Mouse (Mus musculus): ENCODE data around the gene Olfr1410. TPM values are rescaled to one million over a fixed set of nuclear protein-coding genes. Genes with fewer than 3 reads are reported as not detected.

Gene Olfr1410
- polyA plus RNA-seq, 1 experiment from 2014 or later: not detected

GRCm38 (mm10) chr1:92617488-92617887 lies 11.9 kb downstream of the Olfr1410 start, which contains the start of gene Olfr12:
Gene Olfr12, plus strand, starts transcription at chr1:92617788.
- ATAC-seq: no peak
- WGBS: 57% methylated on average over 2 of the region's 2 CpGs
- Histone ChIP-seq H3K4me2 (ENCODE audit: low read depth, low read length) (no peak within 1 kb of the TSS), H3K27ac (ENCODE audit: low read length) (no peak within 1 kb of the TSS), H3K4me3 (ENCODE audit: low read length) (no peak within 1 kb of the TSS), H3K9ac (ENCODE audit: low read depth, low read length) (no peak within 1 kb of the TSS), H3K4me1 (ENCODE audit: control insufficient read depth, insufficient read depth, low read length) (no peaks in the 10 kb centered on the region), H3K9me3 (ENCODE audit: control insufficient read depth, low read length) (no peaks in the 10 kb centered on the region), H3K36me3 (ENCODE audit: control insufficient read depth, insufficient read depth, low read length) (no peaks in the 10 kb centered on the region), H3K27me3 (replicated peaks; ENCODE audit: control insufficient read depth, insufficient read depth, low read length) (no peaks in the 10 kb centered on the region)

- WGBS: 53% methylated on average over 4 of the region's 4 CpGs
- H3K9ac ChIP-seq (ENCODE audit: low read depth, low read length): no peak overlapping the region
- no peaks in the 10 kb centered on the region for H3K4me1 ChIP-seq (ENCODE audit: control insufficient read depth, insufficient read depth, low read length)
- no peaks in the 10 kb centered on the region for H3K9me3 ChIP-seq (ENCODE audit: control insufficient read depth, low read length)
- H3K4me2 ChIP-seq (ENCODE audit: low read depth, low read length): no peak overlapping the region
- H3K4me3 ChIP-seq (ENCODE audit: low read length): no peak overlapping the region
- no peak for ATAC-seq
- H3K27ac ChIP-seq (ENCODE audit: low read length): no peak overlapping the region
- H3K36me3 ChIP-seq (ENCODE audit: control insufficient read depth, insufficient read depth, low read length): no peaks in the 10 kb centered on the region
- H3K27me3 ChIP-seq (replicated peaks; ENCODE audit: control insufficient read depth, insufficient read depth, low read length): no peaks in the 10 kb centered on the region
Measured at GRCm38 (mm10) chr1:92618360-92618759, 12.8 kb downstream of the Olfr1410 start.

- Histone ChIP-seq H3K27ac (ENCODE audit: low read length) (no peak overlapping the region), H3K27me3 (replicated peaks; ENCODE audit: control insufficient read depth, insufficient read depth, low read length) (no peaks in the 10 kb centered on the region; the same call in 1 of the 2 replicates), H3K4me1 (ENCODE audit: control insufficient read depth, insufficient read depth, low read length) (no peaks in the 10 kb centered on the region), H3K36me3 (ENCODE audit: control insufficient read depth, insufficient read depth, low read length) (no peaks in the 10 kb centered on the region), H3K9me3 (ENCODE audit: control insufficient read depth, low read length) (no peaks in the 10 kb centered on the region), H3K4me2 (ENCODE audit: low read depth, low read length) (no peak overlapping the region), H3K4me3 (ENCODE audit: low read length) (no peak overlapping the region), H3K9ac (ENCODE audit: low read depth, low read length) (no peak overlapping the region)
- WGBS: 69% methylated on average over 4 of the region's 4 CpGs
- ATAC-seq: no peak
Measured at GRCm38 (mm10) chr1:92628227-92628626, 22.6 kb downstream of the Olfr1410 start.

GRCm38 (mm10) chr1:92632196-92632595 lies 26.6 kb downstream of the Olfr1410 start:
- H3K4me3 ChIP-seq (ENCODE audit: low read length): no peak overlapping the region
- no peaks in the 10 kb centered on the region for H3K27me3 ChIP-seq (replicated peaks; ENCODE audit: control insufficient read depth, insufficient read depth, low read length)
- H3K9me3 ChIP-seq (ENCODE audit: control insufficient read depth, low read length): no peaks in the 10 kb centered on the region
- H3K4me2 ChIP-seq (ENCODE audit: low read depth, low read length): no peak overlapping the region
- peaks cover 5% of the 10 kb centered on the region; the same call in 1 of the 2 replicates for H3K36me3 ChIP-seq (ENCODE audit: control insufficient read depth, insufficient read depth, low read length)
- ATAC-seq: no peak
- no peak overlapping the region for H3K9ac ChIP-seq (ENCODE audit: low read depth, low read length)
- H3K27ac ChIP-seq (ENCODE audit: low read length): no peak overlapping the region
- H3K4me1 ChIP-seq (ENCODE audit: control insufficient read depth, insufficient read depth, low read length): no peaks in the 10 kb centered on the region
- WGBS: 84% methylated on average over 5 of the region's 5 CpGs

- no peaks in the 10 kb centered on the region for H3K27me3 ChIP-seq (replicated peaks; ENCODE audit: control insufficient read depth, insufficient read depth, low read length)
- no peaks in the 10 kb centered on the region for H3K9me3 ChIP-seq (ENCODE audit: control insufficient read depth, low read length)
- no peak overlapping the region for H3K4me2 ChIP-seq (ENCODE audit: low read depth, low read length)
- H3K4me3 ChIP-seq (ENCODE audit: low read length): no peak overlapping the region
- H3K36me3 ChIP-seq (ENCODE audit: control insufficient read depth, insufficient read depth, low read length): peaks cover 5% of the 10 kb centered on the region; the same call in 1 of the 2 replicates
- no peak overlapping the region for H3K27ac ChIP-seq (ENCODE audit: low read length)
- 66% methylated on average over 6 of the region's 6 CpGs for WGBS
- H3K9ac ChIP-seq (ENCODE audit: low read depth, low read length): no peak overlapping the region
- H3K4me1 ChIP-seq (ENCODE audit: control insufficient read depth, insufficient read depth, low read length): no peaks in the 10 kb centered on the region
- no peak for ATAC-seq
Measured at GRCm38 (mm10) chr1:92632948-92633347, 27.4 kb downstream of the Olfr1410 start.

- Histone ChIP-seq H3K4me2 (ENCODE audit: low read depth, low read length) (no peak overlapping the region), H3K36me3 (ENCODE audit: control insufficient read depth, insufficient read depth, low read length) (peaks cover 5% of the 10 kb centered on the region; the same call in 1 of the 2 replicates), H3K4me3 (ENCODE audit: low read length) (no peak overlapping the region), H3K4me1 (ENCODE audit: control insufficient read depth, insufficient read depth, low read length) (no peaks in the 10 kb centered on the region), H3K9me3 (ENCODE audit: control insufficient read depth, low read length) (no peaks in the 10 kb centered on the region), H3K27ac (ENCODE audit: low read length) (no peak overlapping the region), H3K27me3 (replicated peaks; ENCODE audit: control insufficient read depth, insufficient read depth, low read length) (no peaks in the 10 kb centered on the region), H3K9ac (ENCODE audit: low read depth, low read length) (no peak overlapping the region)
- ATAC-seq: no peak
- WGBS: 87% methylated on average over 8 of the region's 8 CpGs
Measured at GRCm38 (mm10) chr1:92633726-92634125, 28.1 kb downstream of the Olfr1410 start.

GRCm38 (mm10) chr1:92634569-92634968 lies 29.0 kb downstream of the Olfr1410 start:
- no peaks in the 10 kb centered on the region for H3K27me3 ChIP-seq (replicated peaks; ENCODE audit: control insufficient read depth, insufficient read depth, low read length)
- no peak overlapping the region for H3K27ac ChIP-seq (ENCODE audit: low read length)
- H3K4me3 ChIP-seq (ENCODE audit: low read length): no peak overlapping the region
- no peak overlapping the region for H3K4me2 ChIP-seq (ENCODE audit: low read depth, low read length)
- no peaks in the 10 kb centered on the region for H3K9me3 ChIP-seq (ENCODE audit: control insufficient read depth, low read length)
- no peak overlapping the region for H3K9ac ChIP-seq (ENCODE audit: low read depth, low read length)
- peaks cover 5% of the 10 kb centered on the region; the same call in 1 of the 2 replicates for H3K36me3 ChIP-seq (ENCODE audit: control insufficient read depth, insufficient read depth, low read length)
- WGBS: 63% methylated on average over 1 of the region's 1 CpGs
- no peak for ATAC-seq
- no peaks in the 10 kb centered on the region for H3K4me1 ChIP-seq (ENCODE audit: control insufficient read depth, insufficient read depth, low read length)

GRCm38 (mm10) chr1:92634976-92635599 lies 29.5 kb downstream of the Olfr1410 start:
- Histone ChIP-seq H3K4me2 (ENCODE audit: low read depth, low read length) (no peak overlapping the region), H3K4me1 (ENCODE audit: control insufficient read depth, insufficient read depth, low read length) (0 out of 2 replicates have a peak, but pooled peaks cover 2% of the 10 kb centered on the region), H3K27ac (ENCODE audit: low read length) (no peak overlapping the region), H3K4me3 (ENCODE audit: low read length) (no peak overlapping the region), H3K36me3 (ENCODE audit: control insufficient read depth, insufficient read depth, low read length) (peaks cover 5% of the 10 kb centered on the region; the same call in 1 of the 2 replicates), H3K9ac (ENCODE audit: low read depth, low read length) (no peak overlapping the region), H3K9me3 (ENCODE audit: control insufficient read depth, low read length) (no peaks in the 10 kb centered on the region), H3K27me3 (replicated peaks; ENCODE audit: control insufficient read depth, insufficient read depth, low read length) (no peaks in the 10 kb centered on the region)
- 69% methylated on average over 4 of the region's 4 CpGs for WGBS
- no peak; the same call in 1 of the 2 replicates for ATAC-seq

GRCm38 (mm10) chr1:92636015-92636414 lies 30.4 kb downstream of the Olfr1410 start:
- H3K27me3 ChIP-seq (replicated peaks; ENCODE audit: control insufficient read depth, insufficient read depth, low read length): no peaks in the 10 kb centered on the region
- no peak overlapping the region for H3K9ac ChIP-seq (ENCODE audit: low read depth, low read length)
- H3K36me3 ChIP-seq (ENCODE audit: control insufficient read depth, insufficient read depth, low read length): peaks cover 5% of the 10 kb centered on the region; the same call in 1 of the 2 replicates
- H3K4me3 ChIP-seq (ENCODE audit: low read length): no peak overlapping the region
- 86% methylated on average over 8 of the region's 8 CpGs for WGBS
- H3K9me3 ChIP-seq (ENCODE audit: control insufficient read depth, low read length): no peaks in the 10 kb centered on the region
- H3K27ac ChIP-seq (ENCODE audit: low read length): no peak overlapping the region
- peaks cover 11% of the 10 kb centered on the region for H3K4me1 ChIP-seq (ENCODE audit: control insufficient read depth, insufficient read depth, low read length)
- no peak for ATAC-seq
- no peak overlapping the region for H3K4me2 ChIP-seq (ENCODE audit: low read depth, low read length)
